Mouse (Mus musculus) mesoderm, embryonic 11.5 days (tissue): ENCODE results near the gene Gm11756.
"Not testable (repeated sequence)": the region's sequence is repeated elsewhere in the genome, so short reads cannot be mapped to it uniquely, and the experiment has no call there.

Source experiments
- DNase-seq: peaks from one replicate; pipeline ENCODE4 v3.0.0-alpha.2; 2012; ENCODE audit warnings: low read depth, low spot score

Gm11756 gene

DNA sequence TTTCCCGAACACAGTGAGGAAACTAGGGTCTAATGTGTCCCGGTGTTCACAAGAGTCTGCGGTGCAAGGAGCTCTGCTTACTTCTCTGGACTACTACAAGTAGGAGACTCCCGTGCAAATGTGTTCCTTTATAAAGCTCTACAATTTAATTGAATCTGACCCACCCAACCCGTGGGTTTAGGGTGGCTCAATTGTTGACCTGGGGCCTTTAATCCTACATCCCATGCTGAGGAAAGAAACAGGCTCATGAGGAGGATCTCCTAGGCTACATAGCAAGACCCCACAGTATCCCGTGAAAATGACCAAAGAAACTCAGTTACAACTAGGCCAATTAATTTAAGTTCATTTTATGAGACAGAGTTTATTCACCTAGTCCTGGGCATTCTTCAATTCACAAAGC lies at the start of gene Gm11756:
Gene Gm11756 (minus strand): TSS at position 101 of the 400 bp plus-strand sequence.
- not testable (repeated sequence) for DNase-seq

DNA sequence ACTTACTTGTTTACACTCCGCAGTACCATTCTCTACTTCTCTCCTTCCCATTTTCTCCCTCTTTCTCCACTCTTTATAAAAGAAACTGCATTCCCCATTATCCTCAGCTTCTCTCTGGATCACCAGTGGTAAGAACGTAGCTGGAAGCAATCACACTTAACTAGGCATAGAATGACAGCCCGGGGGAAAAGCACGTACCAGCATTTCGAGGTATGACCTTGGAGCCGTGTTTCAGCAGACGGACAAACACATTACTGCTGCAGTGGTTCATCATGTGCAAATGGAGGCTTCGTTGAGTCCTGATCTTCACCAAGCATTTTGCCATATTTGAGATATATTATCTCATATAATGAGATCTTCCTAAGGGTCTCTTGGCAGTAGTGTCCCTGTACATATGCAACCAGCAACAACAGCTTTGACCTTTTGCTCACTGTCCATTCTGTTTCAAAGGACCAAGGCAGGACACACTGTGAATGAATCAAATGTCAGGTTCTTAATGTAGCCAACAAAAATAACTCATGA lies 29.9 kb upstream of the Gm11756 start, which contains the start of gene 2310002L09Rik:
Gene 2310002L09Rik (minus strand): TSS at position 472 of the 522 bp plus-strand sequence.
- no peak for DNase-seq

DNA sequence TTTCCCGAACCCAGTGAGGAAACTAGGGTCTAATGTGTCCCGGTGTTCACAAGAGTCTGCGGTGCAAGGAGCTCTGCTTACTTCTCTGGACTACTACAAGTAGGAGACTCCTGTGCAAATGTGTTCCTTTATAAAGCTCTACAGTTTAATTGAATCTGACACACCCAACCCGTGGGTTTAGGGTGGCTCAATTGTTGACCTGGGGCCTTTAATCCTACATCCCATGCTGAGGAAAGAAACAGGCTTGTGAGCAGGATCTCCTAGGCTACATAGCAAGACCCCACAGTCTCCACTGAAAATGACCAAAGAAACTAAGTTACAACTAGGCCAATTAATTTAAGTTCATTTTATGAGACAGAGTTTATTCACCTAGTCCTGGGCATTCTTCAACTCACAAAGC lies 14.7 kb downstream of the Gm11756 start, which contains the start of gene Gm13871:
Gene Gm13871 (minus strand): TSS at position 101 of the 400 bp plus-strand sequence.
- DNase-seq = not testable (repeated sequence)

DNA sequence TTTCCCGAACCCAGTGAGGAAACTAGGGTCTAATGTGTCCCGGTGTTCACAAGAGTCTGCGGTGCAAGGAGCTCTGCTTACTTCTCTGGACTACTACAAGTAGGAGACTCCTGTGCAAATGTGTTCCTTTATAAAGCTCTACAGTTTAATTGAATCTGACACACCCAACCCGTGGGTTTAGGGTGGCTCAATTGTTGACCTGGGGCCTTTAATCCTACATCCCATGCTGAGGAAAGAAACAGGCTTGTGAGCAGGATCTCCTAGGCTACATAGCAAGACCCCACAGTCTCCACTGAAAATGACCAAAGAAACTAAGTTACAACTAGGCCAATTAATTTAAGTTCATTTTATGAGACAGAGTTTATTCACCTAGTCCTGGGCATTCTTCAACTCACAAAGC lies 29.5 kb downstream of the Gm11756 start, which contains the start of gene Gm11757:
Gene Gm11757 (minus strand): TSS at position 101 of the 400 bp plus-strand sequence.
- not testable (repeated sequence) for DNase-seq

DNA sequence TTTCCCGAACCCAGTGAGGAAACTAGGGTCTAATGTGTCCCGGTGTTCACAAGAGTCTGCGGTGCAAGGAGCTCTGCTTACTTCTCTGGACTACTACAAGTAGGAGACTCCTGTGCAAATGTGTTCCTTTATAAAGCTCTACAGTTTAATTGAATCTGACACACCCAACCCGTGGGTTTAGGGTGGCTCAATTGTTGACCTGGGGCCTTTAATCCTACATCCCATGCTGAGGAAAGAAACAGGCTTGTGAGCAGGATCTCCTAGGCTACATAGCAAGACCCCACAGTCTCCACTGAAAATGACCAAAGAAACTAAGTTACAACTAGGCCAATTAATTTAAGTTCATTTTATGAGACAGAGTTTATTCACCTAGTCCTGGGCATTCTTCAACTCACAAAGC lies 44.4 kb downstream of the Gm11756 start, which contains the start of gene Gm11758:
Gene Gm11758 (minus strand): TSS at position 101 of the 400 bp plus-strand sequence.
- not testable (repeated sequence) for DNase-seq
